Mouse (Mus musculus): Measurements from ENCODE around the gene Phc2. TPM values are rescaled to one million over a fixed set of nuclear protein-coding genes. Genes with fewer than 3 reads are reported as not detected.
"Not testable (repeated sequence)": the region's sequence is repeated elsewhere in the genome, so short reads cannot be mapped to it uniquely, and the experiment has no call there.

Phc2 gene
- total and polyA plus RNA-seq, 3 experiments: 23.7 to 65.5 TPM; not detected in 1

DNA sequence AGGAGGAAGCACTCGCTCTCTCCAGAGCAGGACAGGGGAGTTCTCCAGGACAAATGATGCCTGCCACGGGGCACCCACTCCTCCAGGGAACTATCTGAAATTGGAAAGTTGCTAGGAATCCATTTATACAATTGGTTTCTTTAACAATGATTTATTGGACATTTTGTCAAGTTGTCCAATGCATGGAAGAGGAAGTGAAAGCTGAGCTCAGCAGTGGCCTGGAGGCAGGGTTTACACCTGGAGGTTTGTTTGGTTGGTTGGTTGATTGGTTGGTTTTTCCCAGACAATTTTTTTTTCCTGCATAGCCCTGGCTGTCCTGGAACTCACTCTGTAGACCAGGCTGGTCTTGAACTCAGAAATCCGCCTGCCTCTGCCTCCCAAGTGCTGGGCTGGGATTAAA lies 9.5 kb downstream of the Phc2 start:
- no peak overlapping the region for H3K27ac ChIP-seq (ENCODE audit: control insufficient read depth, low read depth, low read length)
- no peaks in the 10 kb centered on the region for H3K9me3 ChIP-seq (replicated peaks; ENCODE audit: insufficient read depth, low read length)
- no peak overlapping the region for H3K9ac ChIP-seq (ENCODE audit: control insufficient read depth, low read depth, low read length, poor library complexity, severe bottlenecking)
- no peak overlapping the region for H3K4me3 ChIP-seq (ENCODE audit: control insufficient read depth in 1 of 2, insufficient read depth in 1 of 2, low read depth in 2 of 2, low read length in 2 of 2)
- no peak for TF ChIP-seq MAZ (IDR thresholded peaks at IDR 0.05; ENCODE audit: low read depth, low read length)
- no peak for TF ChIP-seq GABPA (IDR thresholded peaks at IDR 0.05; ENCODE audit: low read depth, low read length)
- TF ChIP-seq JUND (IDR thresholded peaks at IDR 0.05; ENCODE audit: low read depth, low read length): no peak
- no peak for TF ChIP-seq GATA1 (IDR thresholded peaks at IDR 0.05; ENCODE audit: low read depth, low read length)
- TF ChIP-seq MYC (IDR thresholded peaks at IDR 0.05; ENCODE audit: low read depth, low read length): no peak
- no peak for TF ChIP-seq MYB (IDR thresholded peaks at IDR 0.05; ENCODE audit: low read depth, low read length)
- TF ChIP-seq CHD2 (IDR thresholded peaks at IDR 0.05; ENCODE audit: low read length): no peak
- no peak for TF ChIP-seq UBTF (IDR thresholded peaks at IDR 0.05; ENCODE audit: borderline replicate concordance, insufficient read depth, low read depth, low read length)
- no peak for TF ChIP-seq MEF2A (IDR thresholded peaks at IDR 0.05; ENCODE audit: extremely low read depth, insufficient replicate concordance, low read depth, low read length, poor library complexity, severe bottlenecking)
- TF ChIP-seq SIN3A (IDR thresholded peaks at IDR 0.05; ENCODE audit: low read length): no peak
- TF ChIP-seq E2F4 (IDR thresholded peaks at IDR 0.05; ENCODE audit: borderline replicate concordance, low read depth, low read length): no peak
- no peak for TF ChIP-seq MAX (IDR thresholded peaks at IDR 0.05; ENCODE audit: low read length)
- TF ChIP-seq CHD1 (IDR thresholded peaks at IDR 0.05; ENCODE audit: low read depth, low read length): no peak
- H3K4me1 ChIP-seq (ENCODE audit: control insufficient read depth in 1 of 2, insufficient read depth in 2 of 2, low read length in 2 of 2): no peaks in the 10 kb centered on the region
- no peaks in the 10 kb centered on the region for H3K36me3 ChIP-seq (ENCODE audit: control insufficient read depth in 1 of 2, insufficient read depth in 2 of 2, low read length in 2 of 2)
- H3K27me3 ChIP-seq (ENCODE audit: control insufficient read depth in 1 of 2, insufficient read depth in 2 of 2, low read length in 2 of 2): peaks cover 3 to 6% of the 10 kb centered on the region in 2 experiments; a peak in 3 of 4 replicates
- no peak for DNase-seq (ENCODE audit: low read depth, low spot score)
- H3K79me2 ChIP-seq (ENCODE audit: control insufficient read depth, insufficient read depth, low read length, poor library complexity): no peaks in the 10 kb centered on the region

DNA sequence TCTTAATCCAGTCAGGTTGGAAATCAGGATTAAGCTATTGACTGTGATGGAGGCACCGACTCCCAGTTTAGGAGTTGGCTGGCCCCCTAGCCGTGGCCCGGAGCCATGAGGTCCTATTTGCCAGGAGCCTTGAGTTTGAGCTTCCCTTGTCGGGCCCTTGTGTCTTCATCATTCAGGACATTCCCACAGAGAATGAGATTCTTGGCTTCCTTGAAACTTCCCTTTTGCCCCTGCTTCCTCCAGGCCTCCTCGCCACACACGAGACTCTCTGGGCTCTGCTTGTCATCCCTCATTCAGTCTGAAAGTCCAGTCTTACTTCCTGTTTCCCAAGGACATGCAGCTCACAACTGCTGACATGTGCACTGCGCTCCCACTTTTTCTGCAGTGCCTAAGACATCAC lies 11.9 kb downstream of the Phc2 start:
- not testable (repeated sequence) for H3K9me3 ChIP-seq (replicated peaks; ENCODE audit: insufficient read depth, low read length); DNase-seq (ENCODE audit: low read depth, low spot score); H3K9ac ChIP-seq (ENCODE audit: control insufficient read depth, low read depth, low read length, poor library complexity, severe bottlenecking); H3K4me1 ChIP-seq (ENCODE audit: control insufficient read depth in 1 of 2, insufficient read depth in 2 of 2, low read length in 2 of 2); H3K36me3 ChIP-seq (ENCODE audit: control insufficient read depth in 1 of 2, insufficient read depth in 2 of 2, low read length in 2 of 2); H3K27ac ChIP-seq (ENCODE audit: control insufficient read depth, low read depth, low read length); H3K79me2 ChIP-seq (ENCODE audit: control insufficient read depth, insufficient read depth, low read length, poor library complexity); H3K4me3 ChIP-seq (ENCODE audit: control insufficient read depth in 1 of 2, insufficient read depth in 1 of 2, low read depth in 2 of 2, low read length in 2 of 2)
- H3K27me3 ChIP-seq (ENCODE audit: control insufficient read depth in 1 of 2, insufficient read depth in 2 of 2, low read length in 2 of 2): peaks cover 13 to 17% of the 10 kb centered on the region in 2 experiments

DNA sequence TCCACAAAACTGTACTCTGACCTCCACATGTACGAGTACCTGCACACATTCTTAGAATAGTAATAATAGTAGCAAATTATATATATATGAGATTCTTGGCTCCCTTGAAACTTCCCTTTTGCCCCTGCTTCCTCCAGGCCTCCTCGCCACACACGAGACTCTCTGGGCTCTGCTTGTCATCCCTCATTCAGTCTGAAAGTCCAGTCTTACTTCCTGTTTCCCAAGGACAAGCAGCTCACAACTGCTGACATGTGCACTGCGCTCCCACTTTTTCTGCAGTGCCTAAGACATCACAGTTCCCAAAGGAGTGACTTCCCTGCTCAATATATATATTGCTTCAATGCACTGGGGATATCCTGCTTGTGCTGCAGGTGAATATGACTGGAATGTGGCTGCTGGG lies 12.7 kb downstream of the Phc2 start:
- not testable (repeated sequence) for H3K4me1 ChIP-seq (ENCODE audit: control insufficient read depth in 1 of 2, insufficient read depth in 2 of 2, low read length in 2 of 2)

More for the DNA sequence above, 12.7 kb downstream of the Phc2 start:
- H3K27me3 ChIP-seq (ENCODE audit: control insufficient read depth in 1 of 2, insufficient read depth in 2 of 2, low read length in 2 of 2): peaks cover 11 to 21% of the 10 kb centered on the region in 2 experiments
- H3K9me3 ChIP-seq (replicated peaks; ENCODE audit: insufficient read depth, low read length); H3K4me3 ChIP-seq (ENCODE audit: control insufficient read depth in 1 of 2, insufficient read depth in 1 of 2, low read depth in 2 of 2, low read length in 2 of 2); H3K36me3 ChIP-seq (ENCODE audit: control insufficient read depth in 1 of 2, insufficient read depth in 2 of 2, low read length in 2 of 2); H3K27ac ChIP-seq (ENCODE audit: control insufficient read depth, low read depth, low read length); H3K9ac ChIP-seq (ENCODE audit: control insufficient read depth, low read depth, low read length, poor library complexity, severe bottlenecking); DNase-seq (ENCODE audit: low read depth, low spot score); H3K79me2 ChIP-seq (ENCODE audit: control insufficient read depth, insufficient read depth, low read length, poor library complexity): not testable (repeated sequence)

All from MEL (cell line).